Mouse (Mus musculus): ENCODE measurements around the gene A530032D15Rik. TPM values are rescaled to one million over a fixed set of nuclear protein-coding genes. Genes with fewer than 3 reads are reported as not detected.
"Not testable (repeated sequence)": the region's sequence is repeated elsewhere in the genome, so short reads cannot be mapped to it uniquely, and the experiment has no call there.

Gene A530032D15Rik
- not detected for total RNA-seq (2021)

GRCm38 (mm10) chr1:85109753-85110152 is at the start of gene A530032D15Rik:
Gene A530032D15Rik (minus strand): TSS chr1:85109853.
- intact Hi-C loops (cut with DNase I), result not testable (repeated sequence)

GRCm38 (mm10) chr1:85155151-85155550 is 45.5 kb upstream of the A530032D15Rik start:
- intact Hi-C loops (cut with DNase I); DNase-seq (ENCODE audit: low spot score in 2 of 2): not testable (repeated sequence)

More at GRCm38 (mm10) chr1:85109753-85110152, at the start of gene A530032D15Rik:
- DNase-seq (ENCODE audit: low spot score in 2 of 2), result not testable (repeated sequence)

DNA sequence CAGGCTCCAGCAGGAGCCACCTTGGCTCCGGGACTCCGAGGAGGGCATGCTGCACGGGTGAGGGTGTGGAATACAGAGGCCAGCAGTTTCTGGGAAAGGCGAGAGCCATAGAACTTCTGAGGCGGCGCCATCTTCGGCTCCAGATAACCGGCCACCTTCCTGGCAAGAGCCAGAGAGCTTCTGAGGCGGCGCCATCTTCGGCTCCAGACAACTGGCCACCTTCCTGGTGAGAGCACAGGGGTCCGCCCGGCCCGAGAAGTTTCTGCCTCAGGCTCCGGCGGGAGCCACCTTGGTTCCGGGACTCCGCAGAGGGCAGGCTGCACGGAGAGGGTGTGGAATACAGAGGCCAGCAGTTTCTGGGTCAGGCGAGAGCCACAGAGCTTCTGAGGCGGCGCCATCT is 24.0 kb upstream of the A530032D15Rik start:
- DNase-seq (ENCODE audit: low spot score in 2 of 2); intact Hi-C loops (cut with DNase I): not testable (repeated sequence)

DNA sequence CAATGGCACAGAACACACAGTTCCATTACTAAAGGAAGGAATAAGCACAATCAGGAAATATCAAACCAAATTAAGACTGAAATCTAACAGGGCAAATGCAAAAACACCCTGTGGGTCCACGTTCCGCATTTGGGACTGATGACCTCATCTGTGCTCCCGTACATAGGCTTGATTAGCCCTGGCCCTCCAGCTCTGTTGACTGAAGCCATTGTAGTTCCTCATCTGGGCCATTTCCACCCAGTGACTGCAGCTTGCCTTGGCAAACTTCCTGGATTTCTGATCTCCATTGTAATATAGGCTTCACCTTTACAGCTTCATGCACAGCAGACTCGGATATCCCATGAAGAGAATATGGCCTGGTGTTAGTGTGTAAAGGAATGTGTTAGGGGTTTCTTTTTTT is 12.2 kb upstream of the A530032D15Rik start:
- intact Hi-C loops (cut with DNase I); DNase-seq (ENCODE audit: low spot score in 2 of 2): not testable (repeated sequence)

- DNase-seq (ENCODE audit: low spot score in 2 of 2); intact Hi-C loops (cut with DNase I): not testable (repeated sequence)
These were observed 8.7 kb upstream of the A530032D15Rik start for GRCm38 (mm10) chr1:85118341-85118740.

GRCm38 (mm10) chr1:85117537-85117936 is 7.9 kb upstream of the A530032D15Rik start:
- DNase-seq (ENCODE audit: low spot score in 2 of 2); intact Hi-C loops (cut with DNase I): not testable (repeated sequence)

- intact Hi-C loops (cut with DNase I), result not testable (repeated sequence)
- peak; percentile 17 to 46 for DNase-seq (ENCODE audit: low spot score in 2 of 2)
These were observed 5.2 kb upstream of the A530032D15Rik start for GRCm38 (mm10) chr1:85114666-85115402.

- intact Hi-C loops (cut with DNase I); DNase-seq (ENCODE audit: low spot score in 2 of 2): not testable (repeated sequence)
These were observed 4.4 kb upstream of the A530032D15Rik start for GRCm38 (mm10) chr1:85114078-85114477.

- DNase-seq (ENCODE audit: low spot score in 2 of 2); intact Hi-C loops (cut with DNase I): not testable (repeated sequence)
These were observed 3.2 kb upstream of the A530032D15Rik start for GRCm38 (mm10) chr1:85112889-85113288.

DNA sequence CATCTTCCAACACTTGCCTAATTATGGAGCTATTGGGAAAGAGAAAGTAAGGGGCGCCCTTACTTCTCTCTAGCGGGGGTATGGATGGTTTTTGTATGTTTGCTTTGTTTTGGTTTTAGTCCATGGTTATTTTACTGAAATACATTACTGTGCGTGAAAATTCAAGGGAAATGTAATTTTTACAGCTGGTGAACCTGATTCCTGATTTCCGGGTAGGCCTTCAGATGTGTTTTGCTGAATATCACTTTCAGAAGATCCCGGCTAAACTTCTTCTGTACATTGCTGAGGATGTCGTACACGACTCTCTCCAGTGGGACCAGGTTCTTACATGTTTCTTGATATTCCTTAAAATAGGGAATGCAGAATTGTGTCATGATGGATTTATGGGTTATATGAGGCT is 2.6 kb upstream of the A530032D15Rik start:
- intact Hi-C loops (cut with DNase I); DNase-seq (ENCODE audit: low spot score in 2 of 2): not testable (repeated sequence)

- DNase-seq (ENCODE audit: low spot score in 2 of 2), result peak in 1 of 2 experiments; percentile 10
- intact Hi-C loops (cut with DNase I), result not testable (repeated sequence)
These were observed 1.9 kb upstream of the A530032D15Rik start for GRCm38 (mm10) chr1:85111572-85111971.

DNA sequence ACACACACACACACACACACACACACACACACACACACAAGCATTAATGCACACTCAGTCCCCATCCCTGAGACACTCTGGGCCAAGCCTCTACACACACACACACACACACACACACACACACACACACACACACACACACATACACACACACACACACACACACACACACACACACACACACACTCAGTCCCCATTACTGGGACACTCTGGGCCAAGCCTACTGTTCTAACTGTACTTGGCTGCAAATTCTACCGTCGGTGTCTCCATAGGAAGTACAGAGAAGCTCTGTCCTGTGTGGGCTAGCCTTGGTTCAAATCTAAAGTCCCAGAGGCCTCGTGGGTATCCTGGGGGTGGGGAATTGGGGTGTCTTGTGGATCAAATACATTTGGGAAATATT is 1.2 kb upstream of the A530032D15Rik start:
- DNase-seq (ENCODE audit: low spot score in 2 of 2); intact Hi-C loops (cut with DNase I): not testable (repeated sequence)

- DNase-seq (ENCODE audit: low spot score in 2 of 2); intact Hi-C loops (cut with DNase I): not testable (repeated sequence)
These were observed 3.6 kb downstream of the A530032D15Rik start for GRCm38 (mm10) chr1:85106013-85106412.

GRCm38 (mm10) chr1:85105336-85105735 is 4.3 kb downstream of the A530032D15Rik start:
- intact Hi-C loops (cut with DNase I); DNase-seq (ENCODE audit: low spot score in 2 of 2): not testable (repeated sequence)

DNA sequence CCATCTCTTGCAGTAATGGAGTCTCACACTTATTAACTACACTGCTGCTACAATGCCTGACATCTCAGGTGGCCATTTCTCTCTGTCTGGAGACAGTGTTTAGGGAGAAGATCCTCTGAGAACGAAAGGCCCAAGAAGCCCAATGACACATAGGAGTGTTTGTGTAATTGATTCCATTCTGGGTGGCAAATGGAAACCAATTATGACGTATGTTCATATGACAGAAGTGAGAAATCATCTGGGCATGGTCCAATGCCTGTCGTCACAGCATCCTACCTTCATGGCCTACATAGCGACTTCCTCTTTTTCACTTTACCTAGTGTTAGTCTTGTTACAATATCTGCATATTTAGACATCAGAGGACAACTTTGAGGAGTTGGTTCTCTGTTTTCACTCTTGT is 7.9 kb downstream of the A530032D15Rik start:
- intact Hi-C loops (cut with DNase I); DNase-seq (ENCODE audit: low spot score in 2 of 2): not testable (repeated sequence)

GRCm38 (mm10) chr1:85099864-85100263 is 9.8 kb downstream of the A530032D15Rik start, which contains the start of gene Gm10553:
Gene Gm10553 (plus strand): TSS chr1:85100164.
- intact Hi-C loops (cut with DNase I); DNase-seq (ENCODE audit: low spot score in 2 of 2): not testable (repeated sequence)

GRCm38 (mm10) chr1:85099081-85099480 is 10.6 kb downstream of the A530032D15Rik start:
- intact Hi-C loops (cut with DNase I), result not testable (repeated sequence)

DNA sequence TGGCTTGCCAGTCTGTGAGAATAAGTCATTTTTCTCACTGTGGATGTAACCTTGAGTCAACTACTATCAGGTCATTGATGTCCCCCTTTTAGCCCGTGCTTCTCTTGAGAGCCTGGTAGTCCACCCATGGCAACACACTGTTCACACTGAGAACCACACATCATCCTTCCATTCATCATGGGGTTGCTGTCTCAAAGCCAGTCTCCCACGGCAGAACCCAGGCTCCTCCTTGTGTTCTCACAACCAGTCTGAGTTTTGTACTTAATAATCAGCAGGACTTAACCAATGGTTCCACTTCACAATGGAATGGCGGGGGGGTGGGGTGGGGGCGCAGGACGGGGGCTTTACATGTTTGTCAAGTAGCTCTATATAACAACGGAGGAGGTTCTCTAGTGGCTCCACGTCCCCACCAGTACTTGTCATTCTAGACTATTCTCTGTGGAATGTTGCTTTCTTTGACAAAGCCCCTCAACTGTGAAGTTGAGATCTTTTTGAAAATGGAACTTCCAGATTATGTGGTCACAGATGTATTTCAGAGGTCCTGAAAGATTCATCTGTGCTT is 16.6 kb downstream of the A530032D15Rik start:
- intact Hi-C loops (cut with DNase I); DNase-seq (ENCODE audit: low spot score in 2 of 2): not testable (repeated sequence)

More at GRCm38 (mm10) chr1:85099081-85099480, 10.6 kb downstream of the A530032D15Rik start:
- DNase-seq (ENCODE audit: low spot score in 2 of 2), result not testable (repeated sequence)

DNA sequence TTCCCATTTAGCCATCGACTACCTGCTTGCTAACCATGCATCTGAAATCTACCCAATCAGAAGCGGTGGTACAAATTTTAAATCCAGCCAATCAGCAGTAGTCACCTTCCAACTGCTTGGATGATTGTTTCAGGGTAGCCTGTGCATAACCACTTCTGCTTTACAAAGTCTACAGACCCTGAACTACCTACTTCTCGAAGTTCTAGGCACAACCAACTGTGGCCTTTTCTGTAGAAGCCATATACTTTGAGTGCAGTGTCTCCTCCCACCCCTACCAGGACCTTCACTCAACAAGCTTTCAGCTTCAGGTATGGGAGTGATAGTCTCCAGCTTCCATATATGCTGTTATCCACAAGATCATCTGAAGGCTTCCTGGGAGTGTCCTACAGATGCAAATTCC is 17.5 kb downstream of the A530032D15Rik start:
- intact Hi-C loops (cut with DNase I); DNase-seq (ENCODE audit: low spot score in 2 of 2): not testable (repeated sequence)

GRCm38 (mm10) chr1:85086211-85086610 is 23.4 kb downstream of the A530032D15Rik start:
- DNase-seq (ENCODE audit: low spot score in 2 of 2); intact Hi-C loops (cut with DNase I): not testable (repeated sequence)
